Mouse (Mus musculus): ENCODE measurements at regions not wholly inside any gene's neighbourhood (a gene's known extent, or its start where the extent isn't known, plus 50 kb on each side); places are given as distances from the start of the nearest gene placed in this dataset.
"Not testable (repeated sequence)": the region's sequence is repeated elsewhere in the genome, so short reads cannot be mapped to it uniquely, and the experiment has no call there.

GRCm38 (mm10) chr2:96063571-96063970, 254.4 kb upstream of the Lrrc4c start:
- Histone ChIP-seq H3K4me1 (no peaks in the 10 kb centered on the region), H3K27ac (no peak overlapping the region), H3K4me2 (no peak overlapping the region), H3K4me3 (no peak overlapping the region), H3K9me3 (no peaks in the 10 kb centered on the region), H3K9ac (no peak overlapping the region), H3K36me3 (no peaks in the 10 kb centered on the region), H3K27me3 (no peaks in the 10 kb centered on the region)
- no peak for ATAC-seq (ENCODE audit: borderline replicate concordance, extremely low read depth, low FRiP score, low TSS enrichment)
- WGBS = 31% methylated on average over 3 of the region's 3 CpGs

- 82% methylated on average over 2 of the region's 2 CpGs for WGBS
- H3K4me2 ChIP-seq = not testable (repeated sequence)
These were observed 209.5 kb upstream of the Lrrc4c start for GRCm38 (mm10) chr2:96108451-96108850.

GRCm38 (mm10) chr2:96120081-96120480, 197.9 kb upstream of the Lrrc4c start:
- no peak overlapping the region for H3K27ac ChIP-seq
- ATAC-seq (ENCODE audit: borderline replicate concordance, extremely low read depth, low FRiP score, low TSS enrichment) = peak; percentile 46; the same call in 1 of the 2 replicates

More at GRCm38 (mm10) chr2:96108451-96108850, 209.5 kb upstream of the Lrrc4c start:
- not testable (repeated sequence) for H3K9ac ChIP-seq; H3K9me3 ChIP-seq; H3K27me3 ChIP-seq; ATAC-seq (ENCODE audit: borderline replicate concordance, extremely low read depth, low FRiP score, low TSS enrichment); H3K27ac ChIP-seq; H3K4me1 ChIP-seq; H3K36me3 ChIP-seq; H3K4me3 ChIP-seq

GRCm38 (mm10) chr2:96138570-96138969, 179.4 kb upstream of the Lrrc4c start:
- Histone ChIP-seq H3K27me3 (no peaks in the 10 kb centered on the region), H3K27ac (no peak overlapping the region), H3K4me2 (no peak overlapping the region), H3K4me3 (no peak overlapping the region), H3K9ac (no peak overlapping the region), H3K36me3 (no peaks in the 10 kb centered on the region), H3K4me1 (no peaks in the 10 kb centered on the region), H3K9me3 (no peaks in the 10 kb centered on the region)
- ATAC-seq (ENCODE audit: borderline replicate concordance, extremely low read depth, low FRiP score, low TSS enrichment) = no peak

More at GRCm38 (mm10) chr2:96120081-96120480, 197.9 kb upstream of the Lrrc4c start:
- Histone ChIP-seq H3K27me3 (no peaks in the 10 kb centered on the region), H3K9ac (no peak overlapping the region), H3K4me3 (no peak overlapping the region), H3K4me2 (no peak overlapping the region), H3K4me1 (no peaks in the 10 kb centered on the region), H3K9me3 (no peaks in the 10 kb centered on the region), H3K36me3 (no peaks in the 10 kb centered on the region)
- 51% methylated on average over 5 of the region's 5 CpGs for WGBS

- WGBS = 79% methylated on average over 2 of the region's 2 CpGs
- no peak overlapping the region for H3K27ac ChIP-seq
- no peaks in the 10 kb centered on the region for H3K9me3 ChIP-seq
- H3K36me3 ChIP-seq = no peaks in the 10 kb centered on the region
- no peaks in the 10 kb centered on the region for H3K27me3 ChIP-seq
- H3K4me2 ChIP-seq = no peak overlapping the region
- no peak overlapping the region for H3K4me3 ChIP-seq
- no peak overlapping the region for H3K9ac ChIP-seq
- ATAC-seq (ENCODE audit: borderline replicate concordance, extremely low read depth, low FRiP score, low TSS enrichment) = no peak
- no peaks in the 10 kb centered on the region for H3K4me1 ChIP-seq
These were observed 162.7 kb upstream of the Lrrc4c start for GRCm38 (mm10) chr2:96155295-96155694.

- WGBS = 59% methylated on average over 4 of the region's 4 CpGs
- H3K27me3 ChIP-seq = no peaks in the 10 kb centered on the region
- no peaks in the 10 kb centered on the region for H3K9me3 ChIP-seq
- H3K4me3 ChIP-seq = no peak overlapping the region
- no peak for ATAC-seq (ENCODE audit: borderline replicate concordance, extremely low read depth, low FRiP score, low TSS enrichment)
- H3K36me3 ChIP-seq = no peaks in the 10 kb centered on the region
- no peaks in the 10 kb centered on the region for H3K4me1 ChIP-seq
- H3K4me2 ChIP-seq = no peak overlapping the region
- H3K9ac ChIP-seq = no peak overlapping the region
- no peak overlapping the region for H3K27ac ChIP-seq
These were observed 151.3 kb upstream of the Lrrc4c start for GRCm38 (mm10) chr2:96166624-96167023.

Measured in lung, embryonic 15.5 days (tissue).